Mouse (Mus musculus) urinary bladder, postnatal 4 days (tissue): ENCODE data around the gene Grid2.

Experiments used
- DNase-seq, 2 experiments: peaks; one replicate each; pipeline ENCODE4 v3.0.0; 2021 to 2022; ENCODE audit warnings: low spot score in 2 of 2

Grid2 gene

GRCm38 (mm10) chr6:64596835-64597234, 1341.2 kb downstream of the Grid2 start:
- DNase-seq: no peak

GRCm38 (mm10) chr6:64598144-64598561, 1342.5 kb downstream of the Grid2 start:
- DNase-seq: no peak

GRCm38 (mm10) chr6:64605753-64606152, 1350.1 kb downstream of the Grid2 start:
- no peak for DNase-seq

DNA sequence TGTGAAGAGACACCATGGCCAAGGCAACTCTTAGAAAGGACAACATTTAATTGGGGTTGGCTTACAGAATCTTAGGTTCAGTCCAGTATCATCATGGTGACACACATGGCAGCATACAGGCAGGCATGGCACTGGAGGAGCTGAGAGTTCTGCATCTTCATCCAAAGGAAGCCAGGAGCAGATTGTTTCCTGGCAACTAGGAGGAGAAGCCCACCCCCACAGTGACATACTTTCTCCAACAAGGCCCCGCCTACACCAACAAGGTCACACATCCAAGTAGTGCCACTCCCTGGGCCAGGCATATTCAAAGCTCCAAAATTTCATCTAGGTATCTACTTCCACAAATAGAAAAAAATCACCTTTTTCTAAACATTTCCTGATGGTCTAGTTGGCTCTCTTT, 1351.4 kb downstream of the Grid2 start:
- no peak for DNase-seq

DNA sequence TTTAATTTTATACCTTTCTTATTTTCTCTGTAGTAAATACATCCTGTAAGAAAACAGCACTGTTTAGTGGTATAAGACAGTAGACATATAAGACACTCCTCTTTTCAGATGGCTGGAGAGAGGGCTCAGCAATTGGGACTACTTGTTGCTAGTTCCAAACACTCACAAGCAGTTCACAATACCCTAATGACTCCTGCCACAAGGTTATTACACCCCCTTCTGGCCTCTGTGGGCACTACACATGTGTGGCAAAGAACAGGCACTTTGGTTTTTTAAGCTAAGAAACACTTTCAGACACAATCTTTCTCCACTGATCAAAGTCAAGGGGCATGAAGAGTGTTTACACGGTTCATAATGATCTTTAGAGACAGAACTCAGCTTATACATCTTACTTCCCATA, 1352.3 kb downstream of the Grid2 start:
- DNase-seq: no peak

DNA sequence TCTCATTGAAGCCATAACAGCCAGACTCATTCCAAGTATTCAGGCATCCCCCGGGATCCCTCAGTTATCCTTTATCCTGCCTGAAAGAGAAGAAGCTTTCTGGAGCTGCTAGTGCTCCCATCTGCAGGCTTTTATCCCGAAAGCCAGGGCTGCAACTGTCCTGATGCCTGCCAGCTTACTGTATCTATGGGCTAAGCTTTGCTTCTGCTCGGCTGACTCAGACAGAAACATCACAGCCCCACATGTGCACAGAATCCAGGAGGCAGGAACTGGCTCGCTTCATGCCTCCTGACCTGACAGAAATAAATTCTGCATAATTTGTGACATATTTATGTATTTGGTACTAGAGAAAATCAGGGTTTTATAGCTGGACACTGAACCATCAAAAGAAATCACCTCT, 1361.2 kb downstream of the Grid2 start:
- DNase-seq: no peak

- DNase-seq: no peak
These were observed 1361.9 kb downstream of the Grid2 start for GRCm38 (mm10) chr6:64617417-64618135.

GRCm38 (mm10) chr6:64623404-64623803, 1367.7 kb downstream of the Grid2 start:
- DNase-seq: no peak

DNA sequence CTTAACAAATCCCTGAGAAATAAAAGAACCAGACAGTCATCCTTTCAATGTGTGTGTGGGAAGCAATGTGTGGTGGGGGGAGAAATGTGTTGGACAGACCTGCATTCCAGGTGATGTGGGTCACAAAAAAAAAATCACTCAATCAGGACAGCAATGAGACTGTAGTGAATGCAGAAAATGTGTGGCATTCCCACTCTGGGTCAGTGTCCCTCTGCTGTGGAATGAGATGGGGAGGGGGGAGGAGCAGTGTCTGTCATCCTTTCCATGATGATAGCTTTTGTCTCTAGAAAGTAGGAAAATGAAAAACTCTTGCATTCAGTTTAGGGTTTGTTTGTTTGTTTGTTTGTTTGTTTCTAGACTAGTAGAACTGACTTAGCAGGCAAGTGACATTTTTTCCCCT, 1392.0 kb downstream of the Grid2 start:
- DNase-seq: no peak

- DNase-seq: no peak
These were observed 1392.5 kb downstream of the Grid2 start for GRCm38 (mm10) chr6:64648196-64648595.

GRCm38 (mm10) chr6:64649296-64650226, 1393.9 kb downstream of the Grid2 start:
- DNase-seq: no peak

DNA sequence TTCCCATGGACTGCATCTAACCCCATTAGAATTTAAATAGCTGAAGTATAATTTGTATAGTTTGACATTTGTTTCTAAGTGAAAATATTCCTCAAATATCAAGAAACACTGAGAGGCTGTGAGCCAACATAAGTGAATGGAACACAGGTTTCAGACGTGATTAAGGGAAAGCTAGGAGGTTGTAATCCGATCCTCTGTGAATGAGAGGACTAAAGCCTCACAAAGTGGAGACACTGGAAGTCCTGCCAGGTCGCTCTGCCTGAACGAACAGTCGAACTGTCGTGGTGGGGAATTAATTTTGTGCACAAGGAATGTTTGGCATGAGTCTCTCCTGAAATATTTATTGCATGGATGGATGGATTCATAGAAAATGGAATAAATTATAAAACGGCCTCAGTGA, 1395.1 kb downstream of the Grid2 start:
- DNase-seq: no peak

DNA sequence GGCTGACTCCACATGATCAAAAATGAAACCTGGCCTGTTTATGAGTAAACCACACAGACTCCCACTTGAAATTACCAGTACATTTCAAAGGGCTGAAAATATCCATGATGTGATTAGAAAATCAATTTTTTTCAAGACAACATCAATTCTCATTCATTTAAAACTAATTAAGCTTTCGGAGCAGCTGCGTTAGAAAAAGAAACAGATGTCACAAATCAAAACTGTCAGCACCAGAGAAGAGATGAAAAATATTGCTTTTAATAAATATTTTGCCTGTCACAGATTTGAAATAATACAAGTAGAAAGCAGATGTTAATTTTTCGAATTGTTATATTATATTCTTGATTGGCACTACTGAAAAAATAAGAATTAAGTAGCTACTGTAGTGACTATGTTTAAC, 1415.3 kb downstream of the Grid2 start:
- no peak for DNase-seq

GRCm38 (mm10) chr6:64678815-64679214, 1423.1 kb downstream of the Grid2 start:
- no peak for DNase-seq

- no peak for DNase-seq
These were observed 1428.3 kb downstream of the Grid2 start for GRCm38 (mm10) chr6:64683974-64684373.

DNA sequence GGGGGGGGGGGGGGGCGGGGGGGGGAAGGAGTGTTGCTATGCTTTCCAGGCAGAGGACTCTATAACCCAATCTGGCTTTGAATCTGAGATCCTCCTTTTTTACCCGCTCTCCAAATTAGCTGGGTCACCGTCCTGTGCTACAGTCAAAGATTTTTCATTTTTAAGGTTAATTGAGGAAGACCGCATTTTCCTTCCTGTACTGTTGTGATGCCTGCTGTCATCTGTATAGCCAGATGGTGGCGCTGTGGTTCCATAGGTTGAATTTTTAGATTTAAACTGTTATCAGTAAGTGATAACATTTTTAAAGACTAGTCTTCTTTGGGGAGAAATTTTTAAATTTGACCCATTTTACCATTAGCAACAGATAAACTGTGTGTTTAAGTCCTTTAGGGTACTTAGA, 1429.3 kb downstream of the Grid2 start:
- DNase-seq: no peak

GRCm38 (mm10) chr6:64688181-64688944, 1432.7 kb downstream of the Grid2 start:
- DNase-seq: no peak

DNA sequence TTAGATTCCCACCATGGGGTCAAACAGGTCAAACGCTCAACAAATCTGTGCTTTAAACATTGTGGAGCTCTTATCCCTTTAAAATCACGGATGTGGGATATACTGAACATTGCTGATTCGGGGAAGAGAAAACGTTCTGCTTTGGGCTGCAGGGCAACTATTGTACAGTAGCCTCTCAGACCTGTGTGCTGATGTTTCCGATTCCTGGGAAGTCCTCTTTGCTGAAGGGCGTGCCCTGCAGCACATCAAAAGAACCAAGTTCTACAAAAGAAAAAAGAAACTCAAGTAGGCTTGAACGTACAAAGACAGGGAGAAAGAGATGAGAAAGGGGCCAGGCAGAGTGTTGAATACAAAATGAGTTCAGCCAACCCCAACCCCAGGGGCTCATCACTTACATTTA, 1439.0 kb downstream of the Grid2 start:
- no peak for DNase-seq

- DNase-seq: no peak
These were observed 1448.0 kb downstream of the Grid2 start for GRCm38 (mm10) chr6:64703659-64704058.

DNA sequence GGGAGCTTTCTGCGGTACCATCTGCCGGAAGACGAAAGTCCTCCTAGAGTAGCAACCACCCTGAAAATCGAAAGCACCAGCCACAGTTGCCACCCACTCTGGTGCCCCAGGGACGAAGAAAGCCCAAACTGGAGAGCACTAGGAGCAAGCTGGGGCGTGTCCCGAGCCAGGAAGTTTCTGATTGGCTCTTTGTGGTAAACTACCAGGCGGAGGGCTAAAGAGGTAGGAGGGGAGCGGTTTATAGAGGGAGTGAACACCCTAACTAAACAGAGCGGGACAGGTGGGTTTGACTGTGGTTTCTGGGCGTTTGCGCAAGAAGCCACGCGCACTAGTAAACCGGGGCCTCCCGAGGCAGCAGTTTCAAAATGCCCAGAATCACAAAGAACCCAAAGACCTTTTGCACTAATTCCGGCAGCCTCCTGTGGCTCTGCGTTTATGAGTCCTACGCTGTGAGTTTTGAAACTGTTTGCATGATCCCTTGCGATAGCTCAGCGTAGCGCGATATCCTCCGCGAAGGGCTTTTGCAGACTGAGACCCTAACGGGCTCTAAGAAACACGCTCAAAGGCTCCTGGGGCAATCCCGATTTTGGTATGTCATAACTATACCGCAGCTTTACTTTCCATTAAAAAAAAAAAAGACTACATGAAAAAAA, 1472.2 kb downstream of the Grid2 start:
- DNase-seq: no peak

DNA sequence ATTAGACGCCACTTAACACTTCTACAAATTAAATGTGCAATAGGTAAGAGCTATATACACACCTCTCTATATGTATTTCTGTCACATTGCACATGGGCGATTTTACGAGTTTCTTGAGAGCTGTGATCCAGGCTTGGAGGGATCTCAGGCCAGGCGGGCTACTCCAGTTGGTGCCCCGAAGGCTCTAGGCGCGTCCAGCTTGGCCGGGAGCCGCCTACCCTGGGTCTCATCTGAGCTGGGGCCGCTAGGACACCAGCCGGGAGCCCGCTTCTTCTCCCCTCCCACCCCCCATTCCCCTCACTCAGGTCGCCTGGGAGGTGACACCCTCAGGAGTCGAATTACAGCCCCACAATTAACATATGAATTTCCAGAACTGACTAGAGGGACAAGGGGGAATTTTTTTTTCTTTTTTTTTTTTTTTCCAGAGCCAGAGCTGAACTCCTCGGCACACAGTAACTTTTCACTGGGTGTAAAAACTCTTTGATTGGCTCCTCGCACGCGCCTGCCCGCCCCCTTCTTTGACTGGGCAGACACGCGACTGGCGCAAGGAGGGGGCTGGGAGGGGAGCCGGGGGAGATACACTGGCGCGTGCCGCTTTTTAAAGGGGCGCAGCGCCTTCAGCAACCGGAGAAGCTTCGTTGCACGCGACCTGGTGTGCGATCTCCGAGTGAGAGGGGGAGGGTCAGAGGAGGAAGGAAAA, 1473.0 kb downstream of the Grid2 start, which contains the start of gene Atoh1:
TSS of gene Atoh1 (plus strand) at position 627 of the 700 bp plus-strand sequence.
- DNase-seq: peak in 1 of 2 experiments; percentile 19
